Mouse (Mus musculus) midbrain, postnatal 0 days (tissue): ENCODE data around the gene Grid2. TPM values are rescaled to one million over a fixed set of nuclear protein-coding genes. Genes with fewer than 3 reads are reported as not detected.
A peak's percentile ranks its signal among the peaks of the same experiment; 100 is the strongest.

Experiments used
- ATAC-seq: fragments of 200-750 bp; cut with Nextera tagmentation; 2 replicates; pipeline ENCODE4 v1.8.0; 2017; ENCODE audit warnings: moderate number of reproducible peaks, mild to moderate bottlenecking, moderate TSS enrichment, moderate library complexity; ENCODE audit not compliant: low FRiP score
- DNase-seq: peaks from one replicate; pipeline ENCODE4 v3.0.0-alpha.2; 2015; ENCODE audit warnings: low spot score
- H3K27ac ChIP-seq: fragments of 300-500 bp; sonication (generic); 2 replicates; pipeline ENCODE4 v1.5.1; 2014; ENCODE audit warnings: low read depth, mild to moderate bottlenecking, low read length, mixed read lengths
- H3K27me3 ChIP-seq: fragments of 300-500 bp; sonication (generic); 2 replicates; pipeline ENCODE4 v1.6.1; 2014; ENCODE audit warnings: low read length, control low read depth, mixed read lengths; ENCODE audit not compliant: insufficient read depth
- H3K36me3 ChIP-seq: fragments of 300-500 bp; sonication (generic); 2 replicates; pipeline ENCODE4 v1.6.1; 2014; ENCODE audit warnings: low read length, control low read depth, mixed read lengths; ENCODE audit not compliant: insufficient read depth
- H3K4me1 ChIP-seq: fragments of 300-500 bp; sonication (generic); 2 replicates; pipeline ENCODE4 v1.6.1; 2014; ENCODE audit warnings: mild to moderate bottlenecking, control low read depth, antibody characterized with exemption, low read length, mixed read lengths; ENCODE audit not compliant: insufficient read depth
- H3K4me2 ChIP-seq: fragments of 300-500 bp; sonication (generic); 2 replicates; pipeline ENCODE4 v1.6.1; 2014; ENCODE audit warnings: low read depth, mild to moderate bottlenecking, low read length, mixed read lengths; ENCODE audit not compliant: poor library complexity, severe bottlenecking
- H3K4me3 ChIP-seq: fragments of 300-500 bp; sonication (generic); 2 replicates; pipeline ENCODE4 v1.5.1; 2014; ENCODE audit warnings: low read depth, mild to moderate bottlenecking, low read length, moderate library complexity
- H3K9ac ChIP-seq: fragments of 300-500 bp; sonication (generic); replicated peaks from 2 replicates; pipeline ENCODE4 v1.6.1; 2014; ENCODE audit warnings: mild to moderate bottlenecking, low read length, moderate library complexity, mixed read lengths; ENCODE audit not compliant: poor library complexity, severe bottlenecking
- H3K9me3 ChIP-seq: fragments of 300-500 bp; sonication (generic); 2 replicates; pipeline ENCODE4 v1.6.1; 2016; ENCODE audit warnings: low read length, control low read depth
- CTCF ChIP-seq: IDR thresholded peaks from 2 replicates; pipeline ENCODE4 v1.5.1; 2016; ENCODE audit warnings: antibody characterized with exemption, mild to moderate bottlenecking
- WGBS: fragments of 180-500 bp; shearing (Covaris S2); extraction: QIAGEN DNeasy Blood & Tissue Kit; methylation state at CpG from one replicate; pipeline ENCODE4 v1.1.7; 2014; 5-methylcytosine and 5-hydroxymethylcytosine counted together
- polyA plus RNA-seq: library from polyadenylated mRNA; unstranded; fragments of >200 nt; fragmentation: Nextera tagmentation; extraction: Ambion mirVana; gene quantifications from 2 replicates; pipeline ENCODE4 v1.2.1, GENCODE M21; 2015
- total RNA-seq: library from RNA; depleted of rRNA; stranded (reverse); fragments of >200 nt; gene quantifications from 2 replicates; pipeline ENCODE4 v1.2.3, GENCODE M21; 2014

Gene Grid2
- total and polyA plus RNA-seq, 2 experiments from 2014 or later, result 15.3 to 44.8 TPM

DNA sequence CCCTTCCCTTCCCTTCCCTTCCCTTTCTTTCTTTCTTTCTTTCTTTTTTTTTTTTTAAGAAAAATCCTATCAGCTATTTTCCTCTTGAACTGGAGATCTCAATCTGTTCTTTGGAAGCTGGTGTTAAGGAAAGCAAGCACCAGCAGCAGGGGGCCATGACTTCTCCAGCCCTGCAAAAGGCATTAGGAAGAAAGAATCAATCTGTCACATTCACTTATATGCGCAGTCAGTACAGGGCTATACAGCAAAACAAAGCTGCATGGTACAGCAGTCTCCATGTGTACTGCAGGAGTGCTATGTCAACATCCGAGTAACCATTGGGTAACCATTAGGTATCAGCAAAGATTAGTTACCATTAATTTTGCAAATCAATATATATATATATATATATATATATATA, 809.0 kb downstream of the Grid2 start:
- H3K4me3 ChIP-seq, result no peak overlapping the region
- 37% methylated on average over 2 of the region's 2 CpGs for WGBS
- no peaks in the 10 kb centered on the region for H3K9me3 ChIP-seq
- no peak for ATAC-seq
- H3K36me3 ChIP-seq, result no peaks in the 10 kb centered on the region
- H3K27me3 ChIP-seq, result no peaks in the 10 kb centered on the region
- H3K9ac ChIP-seq, result no peak overlapping the region
- H3K27ac ChIP-seq, result no peak overlapping the region
- no peaks in the 10 kb centered on the region for H3K4me1 ChIP-seq
- no peak for TF ChIP-seq CTCF
- no peak for DNase-seq
- no peak overlapping the region for H3K4me2 ChIP-seq

DNA sequence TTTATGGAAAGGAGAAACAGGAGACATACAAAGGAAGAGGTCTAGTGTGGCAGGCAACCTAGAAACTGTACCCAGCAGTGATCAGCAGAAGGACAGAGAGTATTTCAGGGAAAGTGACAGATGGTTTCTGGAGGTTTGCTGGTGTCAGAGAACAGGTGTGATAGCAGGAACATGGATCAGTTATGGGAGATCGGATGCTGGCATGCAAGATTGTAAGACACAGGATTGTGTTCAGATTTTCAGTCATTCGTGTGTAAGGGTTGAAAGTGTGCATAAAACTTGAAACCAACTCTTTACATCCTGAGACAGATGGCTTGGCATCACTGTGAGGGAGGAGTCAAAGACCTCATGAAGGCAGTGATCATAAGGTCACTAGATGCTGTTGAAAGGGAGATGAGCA, 817.7 kb downstream of the Grid2 start:
- DNase-seq (no peak), ATAC-seq (no peak)
- H3K4me3 ChIP-seq, result no peak overlapping the region
- WGBS, result 86% methylated on average over 2 of the region's 2 CpGs
- H3K4me1 ChIP-seq, result no peaks in the 10 kb centered on the region
- no peaks in the 10 kb centered on the region for H3K27me3 ChIP-seq
- no peaks in the 10 kb centered on the region for H3K36me3 ChIP-seq
- no peaks in the 10 kb centered on the region for H3K9me3 ChIP-seq
- no peak overlapping the region for H3K27ac ChIP-seq
- H3K9ac ChIP-seq, result no peak overlapping the region
- no peak for TF ChIP-seq CTCF
- H3K4me2 ChIP-seq, result no peak overlapping the region

DNA sequence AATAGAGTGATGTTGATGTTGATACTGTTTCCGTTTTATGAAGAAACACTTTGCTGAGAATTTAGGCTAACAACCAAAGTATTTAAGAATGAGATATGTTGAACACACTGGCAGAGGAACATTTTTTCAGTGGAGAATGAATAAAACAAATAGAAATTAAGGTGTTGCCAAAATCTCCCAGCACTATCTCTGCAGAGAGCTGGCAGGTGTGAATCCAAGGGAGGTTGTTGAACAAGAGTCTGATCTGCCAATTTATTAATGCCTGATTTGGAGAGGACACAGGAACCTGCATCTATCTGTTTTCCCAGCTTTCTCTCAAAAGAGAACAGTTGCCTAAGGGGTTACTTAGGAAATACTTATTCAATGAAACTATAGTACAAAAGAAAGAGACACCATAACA, 822.2 kb downstream of the Grid2 start:
- WGBS, result 80% methylated on average over 1 of the region's 1 CpGs
- TF ChIP-seq CTCF, result no peak
- Histone ChIP-seq H3K4me1 (no peaks in the 10 kb centered on the region), H3K36me3 (no peaks in the 10 kb centered on the region), H3K9ac (no peak overlapping the region), H3K4me3 (no peak overlapping the region), H3K9me3 (no peaks in the 10 kb centered on the region), H3K4me2 (no peak overlapping the region), H3K27me3 (no peaks in the 10 kb centered on the region), H3K27ac (no peak overlapping the region)
- no peak for DNase-seq
- no peak for ATAC-seq

DNA sequence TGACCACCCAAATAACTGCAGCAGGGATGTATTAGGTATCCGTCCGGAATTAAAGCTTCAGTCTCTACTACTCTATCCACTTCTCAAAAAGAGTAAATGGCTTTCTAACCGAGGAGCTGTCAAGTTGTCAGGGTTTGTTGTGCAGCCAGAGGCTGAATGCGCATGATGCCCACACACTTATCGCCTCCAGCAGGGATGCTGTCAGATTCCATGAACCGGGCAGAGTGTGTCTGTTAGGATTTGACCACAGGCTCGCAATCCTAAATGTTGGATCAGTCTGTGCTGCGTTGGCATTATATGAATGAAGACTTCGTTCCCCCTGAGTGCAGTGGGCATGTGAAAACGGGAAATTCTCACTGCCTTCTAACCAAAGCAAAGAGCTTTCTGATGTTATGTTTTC, 843.0 kb downstream of the Grid2 start:
- no peak; the same call in 1 of the 2 replicates for ATAC-seq

DNA sequence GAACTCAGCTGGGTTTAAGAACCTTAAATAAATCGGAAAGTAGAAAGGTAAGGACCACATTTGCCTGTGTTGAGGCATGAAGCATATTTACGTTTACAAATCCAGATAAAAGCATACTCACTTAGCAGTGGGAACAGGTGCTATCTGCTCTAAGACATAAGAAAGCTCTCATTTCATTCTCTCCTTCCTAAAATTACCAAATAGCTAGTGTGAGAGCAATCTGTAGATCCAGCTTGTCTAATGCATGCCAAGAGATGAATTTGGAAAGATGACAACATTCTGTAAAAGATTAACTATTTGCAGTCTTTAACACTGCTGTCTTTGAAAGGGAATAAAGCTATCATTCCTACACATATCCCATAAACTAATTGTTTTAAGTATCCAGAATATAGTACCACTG, 858.9 kb downstream of the Grid2 start:
- no peak overlapping the region for H3K4me3 ChIP-seq
- H3K27me3 ChIP-seq, result no peaks in the 10 kb centered on the region

More for the DNA sequence above, 843.0 kb downstream of the Grid2 start:
- H3K27ac ChIP-seq, result no peak overlapping the region
- WGBS, result 29% methylated on average over 10 of the region's 10 CpGs
- peak; percentile 70 for DNase-seq
- H3K9me3 ChIP-seq, result no peaks in the 10 kb centered on the region
- no peak for TF ChIP-seq CTCF
- H3K36me3 ChIP-seq, result no peaks in the 10 kb centered on the region
- H3K4me1 ChIP-seq, result no peaks in the 10 kb centered on the region
- no peaks in the 10 kb centered on the region for H3K27me3 ChIP-seq
- peak overlapping the region; percentile 40 for H3K4me2 ChIP-seq
- H3K4me3 ChIP-seq, result no peak overlapping the region
- 0 out of 2 replicates have a peak overlapping the region, but pooled peaks have one; percentile 24 for H3K9ac ChIP-seq

DNA sequence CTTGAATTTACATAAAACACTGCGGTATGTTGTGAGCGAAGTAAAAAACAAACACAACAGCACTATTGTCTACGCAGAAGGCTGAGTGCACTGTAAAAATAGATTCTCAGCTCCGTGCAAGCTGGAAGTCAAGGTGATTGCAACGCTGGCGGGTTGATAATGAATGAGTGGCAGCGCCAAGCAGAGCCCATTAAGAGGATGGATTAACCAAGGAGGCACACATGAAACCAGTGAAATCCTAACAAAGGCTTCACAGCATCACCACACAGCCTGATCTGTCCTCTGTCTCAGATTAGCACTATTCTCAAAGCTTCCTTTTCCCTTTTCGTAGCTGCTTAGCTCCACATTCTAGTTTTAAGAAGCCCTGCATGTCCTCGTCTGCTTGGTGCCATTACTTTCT, 880.6 kb downstream of the Grid2 start:
- Histone ChIP-seq H3K9me3 (no peaks in the 10 kb centered on the region), H3K27me3 (no peaks in the 10 kb centered on the region), H3K36me3 (no peaks in the 10 kb centered on the region), H3K27ac (no peak overlapping the region), H3K4me2 (no peak overlapping the region), H3K4me3 (no peak overlapping the region), H3K9ac (no peak overlapping the region), H3K4me1 (no peaks in the 10 kb centered on the region)
- TF ChIP-seq CTCF, result no peak
- 49% methylated on average over 9 of the region's 9 CpGs for WGBS
- DNase-seq (no peak), ATAC-seq (no peak)

More for the DNA sequence above, 858.9 kb downstream of the Grid2 start:
- Histone ChIP-seq H3K9ac (no peak overlapping the region), H3K4me1 (no peaks in the 10 kb centered on the region), H3K27ac (no peak overlapping the region), H3K4me2 (no peak overlapping the region), H3K36me3 (no peaks in the 10 kb centered on the region), H3K9me3 (no peaks in the 10 kb centered on the region)
- no peak for TF ChIP-seq CTCF
- WGBS, result 83% methylated on average over 2 of the region's 2 CpGs
- ATAC-seq (no peak), DNase-seq (no peak)
